Mouse (Mus musculus): ENCODE measurements around the gene Adora1.

The Adora1 gene

DNA sequence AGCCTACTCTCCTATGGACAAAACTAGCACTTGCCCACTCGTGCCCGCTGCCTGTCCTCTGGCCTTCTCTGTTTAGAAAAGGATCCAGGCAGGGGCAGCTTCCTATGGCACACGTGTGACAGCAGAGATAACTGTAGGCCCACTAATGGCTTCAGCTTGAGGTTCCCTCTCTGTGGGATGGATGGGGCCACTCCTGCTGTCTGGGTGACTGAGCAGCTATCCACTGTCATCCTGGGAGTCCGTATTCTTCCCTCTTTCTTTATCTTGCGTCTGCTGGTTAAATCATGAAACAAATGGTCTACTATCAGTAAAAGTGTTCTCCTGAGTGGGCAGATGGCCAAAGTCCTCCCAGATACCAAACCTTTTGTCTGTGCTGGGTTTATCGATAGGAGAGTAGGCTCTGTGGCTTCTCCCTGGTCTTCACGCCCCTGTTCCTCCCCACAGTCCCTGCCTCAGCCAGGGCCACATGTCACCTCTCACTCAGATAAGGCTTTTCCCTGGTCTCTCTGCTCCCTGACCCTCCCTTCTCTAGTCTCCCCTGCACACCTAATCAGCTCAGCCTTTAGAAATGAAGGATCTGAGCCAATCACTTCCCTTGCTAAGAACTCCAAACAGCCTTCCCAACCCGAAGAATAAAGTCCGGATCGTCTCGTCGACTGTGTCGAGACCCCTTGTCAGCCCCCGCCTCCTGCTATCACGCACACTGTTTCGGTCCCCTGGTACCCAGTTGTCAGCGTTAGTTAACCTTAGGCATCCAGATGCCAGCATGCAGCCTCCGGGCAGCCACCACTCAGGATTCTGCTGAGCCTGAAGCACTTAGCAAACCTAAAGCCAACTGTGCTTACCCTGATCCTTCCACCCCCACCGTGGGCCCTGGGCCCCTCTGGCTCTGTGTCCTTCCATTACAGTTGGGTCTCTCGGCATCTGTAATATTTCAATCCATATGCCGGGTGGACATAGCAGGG, 82.3 kb downstream of the Adora1 start:
- DNase-seq (ENCODE audit: low spot score): no peak

DNA sequence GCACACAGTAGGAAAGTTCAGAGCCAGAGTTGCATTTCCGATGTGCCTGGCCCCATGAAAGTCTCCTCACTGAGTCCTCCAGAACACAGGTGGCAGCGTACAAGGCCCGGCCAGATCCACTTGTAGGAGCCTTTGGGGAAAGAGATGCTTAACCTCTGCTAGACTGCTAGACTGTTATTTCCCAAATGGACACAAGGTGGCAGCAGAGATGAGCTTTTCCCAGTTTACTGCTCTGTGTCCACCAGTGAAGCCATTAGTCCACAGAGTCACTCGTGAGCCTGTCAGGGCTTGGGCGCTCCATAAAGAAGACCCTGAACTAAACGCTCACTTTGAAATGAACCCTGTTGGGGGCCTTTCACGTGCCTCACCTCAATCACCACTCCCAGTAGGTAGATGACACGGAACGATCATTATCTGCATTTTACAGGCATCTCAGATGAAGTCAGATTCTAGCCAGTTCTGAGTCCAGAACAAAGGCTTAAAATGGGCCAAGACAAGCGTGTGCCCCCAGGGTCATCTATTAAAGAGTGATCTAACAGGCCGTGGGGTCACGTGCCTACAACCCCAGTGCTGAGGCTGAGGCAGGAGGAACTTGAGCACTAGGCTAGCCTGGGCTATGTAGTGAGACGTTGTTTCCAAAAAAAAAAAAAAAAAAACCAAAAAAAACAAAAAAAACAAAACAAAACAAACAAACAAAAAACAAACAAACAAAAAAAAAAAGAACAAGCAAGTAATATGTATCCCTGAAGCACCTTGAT, 83.4 kb downstream of the Adora1 start:
- DNase-seq (ENCODE audit: low spot score): peak; percentile 92

DNA sequence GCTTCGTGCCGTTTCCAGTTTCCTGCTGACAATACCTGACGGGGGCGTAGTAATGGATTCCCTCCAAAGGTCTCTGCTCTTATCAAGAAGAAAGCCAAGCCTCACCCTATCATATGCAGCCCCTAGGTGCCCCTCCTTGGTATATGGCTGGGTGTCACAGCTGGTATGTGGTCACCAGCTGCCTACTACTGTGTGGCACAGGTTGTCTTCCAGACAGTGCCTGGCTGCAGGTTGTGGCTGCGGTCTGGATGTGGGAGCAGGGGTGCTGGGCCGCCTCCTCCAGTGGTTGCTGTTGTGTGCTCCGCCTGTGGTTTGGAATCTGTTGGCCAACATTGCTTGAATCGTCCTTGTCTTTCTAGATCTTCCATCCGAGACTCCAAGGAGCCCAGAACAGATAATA, 84.5 kb downstream of the Adora1 start:
- DNase-seq (ENCODE audit: low spot score): no peak

DNA sequence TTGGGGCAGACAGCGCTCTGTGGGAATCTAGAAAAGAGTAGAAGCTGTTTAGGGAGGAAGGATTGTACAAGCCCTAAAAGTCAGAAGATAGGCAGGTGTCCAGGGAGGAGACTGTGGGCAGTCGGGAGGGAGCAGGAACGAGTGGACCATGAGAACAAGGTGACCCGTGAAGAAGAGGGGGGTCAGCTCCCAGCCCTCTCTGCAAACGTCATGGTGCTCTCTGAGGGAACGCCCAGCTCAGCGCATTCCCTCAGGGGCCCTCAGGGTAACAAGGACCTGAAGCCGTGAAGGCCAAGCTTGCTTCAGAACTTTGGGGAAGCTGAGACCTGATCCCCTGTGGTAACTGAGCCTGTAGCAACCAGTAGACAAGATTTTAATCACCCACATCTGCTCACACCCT, 85.2 kb downstream of the Adora1 start:
- DNase-seq (ENCODE audit: low spot score): no peak

Measured in MN1 (cell line).